Mouse (Mus musculus) olfactory bulb, adult 2 months (tissue): ENCODE data around the gene Mapkapk2.

Experiments used
- CTCF ChIP-seq: fragments of 200-500 bp; IDR thresholded peaks from 2 replicates; pipeline ENCODE4 v1.5.1; 2012; ENCODE audit warnings: low read depth, mild to moderate bottlenecking, low read length, moderate library complexity; ENCODE audit not compliant: insufficient read depth
- POLR2A ChIP-seq: fragments of 200-500 bp; IDR thresholded peaks from 2 replicates; pipeline ENCODE4 v1.6.1; 2012; ENCODE audit warnings: mild to moderate bottlenecking, low read depth, low read length, moderate library complexity; ENCODE audit not compliant: insufficient read depth

DNA sequence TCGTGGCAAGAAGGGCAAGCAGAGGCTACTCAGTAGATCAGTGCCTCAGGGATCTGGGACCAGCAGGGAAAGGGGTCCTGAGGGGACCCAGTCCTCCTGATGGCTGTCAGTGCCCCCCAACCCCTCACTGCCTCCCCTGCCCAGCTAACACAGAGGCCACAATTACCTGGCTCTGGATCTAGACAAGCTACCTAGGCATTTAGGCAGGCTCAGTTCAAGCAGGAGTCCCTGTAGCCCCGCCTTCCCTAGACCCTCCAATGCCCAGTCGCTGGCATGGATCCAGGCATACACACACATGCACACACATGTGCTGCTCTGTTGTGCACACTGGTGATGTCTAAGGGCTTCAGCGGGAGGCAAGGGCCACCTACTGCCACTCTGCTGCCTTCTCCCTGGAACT is 43.4 kb downstream of the Mapkapk2 start:
- TF ChIP-seq CTCF (no peak), POLR2A (no peak)
